Mouse (Mus musculus) B cell, adult 2 months (primary cell): ENCODE data around the gene Ssr2.
"Not testable (repeated sequence)": the region's sequence is repeated elsewhere in the genome, so short reads cannot be mapped to it uniquely, and the experiment has no call there.

Experiments
- DNase-seq, 2 experiments: peaks; one replicate each; pipeline ENCODE4 v3.0.0; 2022

Gene Ssr2

DNA sequence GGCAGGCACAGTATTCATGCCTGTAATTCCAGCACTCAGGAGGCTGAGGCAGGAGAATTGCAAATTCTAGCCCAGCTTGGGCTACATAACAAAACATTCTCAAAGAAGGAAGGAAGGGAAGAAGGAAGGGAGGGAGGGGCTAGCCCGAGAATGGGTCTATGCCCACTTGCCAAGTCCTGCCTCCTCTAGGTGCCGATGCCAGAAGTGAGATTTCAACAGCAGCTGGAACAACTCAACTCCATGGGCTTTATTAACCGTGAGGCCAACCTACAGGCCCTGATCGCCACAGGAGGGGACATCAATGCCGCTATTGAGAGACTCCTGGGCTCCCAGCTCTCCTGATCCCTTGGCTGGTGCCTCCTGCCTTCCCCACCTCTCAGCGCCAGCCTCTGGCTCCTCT lies 7.8 kb upstream of the Ssr2 start:
- no peak for DNase-seq

- no peak for DNase-seq
Observed at GRCm38 (mm10) chr3:88568615-88569014, 7.1 kb upstream of the Ssr2 start.

- no peak for DNase-seq
Observed at GRCm38 (mm10) chr3:88569093-88569492, 6.6 kb upstream of the Ssr2 start.

- DNase-seq: no peak
Observed at GRCm38 (mm10) chr3:88569694-88570093, 6.0 kb upstream of the Ssr2 start.

DNA sequence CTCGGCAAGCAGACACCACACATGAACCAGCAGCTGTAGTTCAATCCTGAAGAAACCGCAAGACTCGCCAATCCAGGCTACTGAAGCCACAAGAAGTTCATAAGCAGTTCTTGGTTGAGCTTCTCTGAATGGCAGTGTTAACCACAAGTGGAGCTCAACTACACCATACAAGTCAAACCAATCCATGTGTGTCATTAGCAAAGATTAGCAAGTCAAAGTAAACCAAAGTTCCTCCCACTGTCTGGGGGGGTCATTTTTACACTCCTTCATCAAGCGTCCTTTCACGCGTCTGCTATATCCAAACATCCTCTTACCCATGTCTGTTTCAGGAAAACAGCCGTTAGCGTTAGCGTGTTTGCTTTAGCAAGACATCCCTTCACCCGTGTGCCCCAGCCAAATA lies 5.3 kb upstream of the Ssr2 start:
- no peak for DNase-seq

GRCm38 (mm10) chr3:88571856-88572255 lies 3.8 kb upstream of the Ssr2 start:
- no peak for DNase-seq

- DNase-seq: no peak
Observed at GRCm38 (mm10) chr3:88572835-88573234, 2.8 kb upstream of the Ssr2 start.

DNA sequence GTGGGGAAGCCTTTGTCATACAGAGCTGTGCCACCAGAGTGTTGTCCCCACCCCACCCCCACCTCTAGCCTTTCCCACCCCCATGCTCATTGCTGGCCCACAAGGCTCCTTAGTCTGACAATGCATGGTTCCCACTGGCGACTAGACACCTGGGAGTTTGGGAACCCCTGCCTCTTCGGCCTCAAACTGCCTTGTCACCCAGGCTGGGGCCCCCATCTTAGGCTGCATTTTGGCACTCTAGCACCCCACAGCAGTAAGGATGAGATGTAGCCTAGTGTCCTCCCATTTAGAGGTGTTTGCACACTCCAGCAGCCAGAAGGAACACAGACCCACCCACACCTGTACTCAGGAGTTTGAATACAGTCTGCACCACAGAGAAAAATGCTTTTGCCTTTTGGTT lies 1.9 kb upstream of the Ssr2 start:
- no peak for DNase-seq

DNA sequence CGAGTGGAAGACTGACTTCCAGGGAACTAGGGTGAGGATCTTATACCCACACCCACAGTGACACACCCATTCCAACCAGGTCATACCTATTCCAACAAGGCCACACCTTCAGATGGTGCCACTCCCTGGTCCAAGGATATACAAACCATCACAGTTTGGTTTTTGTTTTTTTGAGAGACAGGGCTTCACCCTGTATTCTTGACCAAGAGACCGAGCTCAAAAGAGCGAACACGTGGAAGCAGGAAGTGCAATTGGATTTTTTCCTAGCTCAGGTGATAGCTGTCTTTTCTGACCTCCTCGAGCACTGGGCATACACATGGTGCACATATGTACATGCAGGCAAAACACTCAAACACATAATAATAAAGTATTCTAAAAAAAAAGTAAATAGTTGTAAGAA lies 2.2 kb downstream of the Ssr2 start:
- DNase-seq: not testable (repeated sequence)

- DNase-seq: no peak
Observed at GRCm38 (mm10) chr3:88578498-88579424, 3.1 kb downstream of the Ssr2 start.

- peak; percentile 75 for DNase-seq
Observed at GRCm38 (mm10) chr3:88579454-88580117, 3.9 kb downstream of the Ssr2 start.

DNA sequence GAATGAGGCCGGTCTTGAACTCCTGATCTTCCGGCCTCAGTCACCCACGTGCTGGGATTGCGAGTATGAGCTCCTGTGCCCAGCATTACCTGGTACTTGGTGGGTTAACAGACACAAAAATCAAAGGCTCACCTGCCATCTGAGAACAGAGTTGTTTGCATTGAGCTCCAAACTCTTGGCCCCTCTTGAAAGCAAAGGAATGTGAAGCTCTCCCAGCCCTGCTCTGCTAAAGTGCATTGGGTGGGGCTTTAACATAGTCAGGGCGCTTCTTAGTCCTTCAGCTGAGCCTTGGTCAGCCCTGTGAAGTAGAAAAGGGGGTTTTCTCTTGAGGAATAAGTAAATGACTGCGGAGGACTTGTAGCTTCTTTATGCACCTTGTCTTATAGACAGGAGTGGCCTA lies 10.1 kb downstream of the Ssr2 start:
- DNase-seq: no peak

- DNase-seq: no peak
Observed at GRCm38 (mm10) chr3:88586640-88587039, 11.0 kb downstream of the Ssr2 start.

DNA sequence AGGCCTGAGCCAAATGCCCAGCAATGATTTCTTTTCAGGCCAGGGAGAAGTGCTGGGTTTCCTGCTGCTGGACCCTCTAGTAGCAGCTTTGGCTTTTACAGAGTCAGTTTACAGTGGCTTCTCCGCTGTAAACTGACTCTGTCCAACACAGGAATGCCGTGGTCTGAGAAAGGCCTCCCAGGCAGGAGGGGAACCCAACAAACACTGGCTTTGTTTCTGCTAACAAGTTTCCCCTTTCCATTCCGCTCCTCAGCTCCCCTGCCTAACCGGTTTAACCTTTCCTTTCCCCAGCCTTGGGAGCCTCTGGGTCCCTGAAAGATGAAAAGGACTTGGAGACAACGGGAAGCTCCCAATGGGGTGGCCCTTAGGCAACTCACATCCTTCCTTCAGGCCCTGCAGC lies 14.6 kb downstream of the Ssr2 start:
- DNase-seq: no peak

DNA sequence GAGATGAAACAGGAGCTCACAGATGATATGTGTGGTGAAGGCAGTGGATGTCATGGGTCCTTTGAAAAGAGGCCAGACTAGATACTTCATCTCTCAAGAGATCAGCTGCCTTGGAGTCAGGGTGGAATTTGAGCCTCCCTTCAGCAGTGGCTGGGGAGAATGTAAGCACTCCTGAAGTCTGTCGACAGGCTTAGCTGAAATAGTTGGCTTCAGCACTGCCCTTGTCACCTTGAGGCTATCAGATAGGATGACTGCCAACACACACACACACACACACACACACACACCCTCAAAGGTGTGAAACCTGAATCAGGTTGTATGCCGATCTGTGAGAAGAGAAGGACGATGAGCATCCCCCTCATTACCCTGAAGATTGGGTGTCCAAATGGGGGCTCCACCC lies 15.4 kb downstream of the Ssr2 start:
- DNase-seq: no peak

DNA sequence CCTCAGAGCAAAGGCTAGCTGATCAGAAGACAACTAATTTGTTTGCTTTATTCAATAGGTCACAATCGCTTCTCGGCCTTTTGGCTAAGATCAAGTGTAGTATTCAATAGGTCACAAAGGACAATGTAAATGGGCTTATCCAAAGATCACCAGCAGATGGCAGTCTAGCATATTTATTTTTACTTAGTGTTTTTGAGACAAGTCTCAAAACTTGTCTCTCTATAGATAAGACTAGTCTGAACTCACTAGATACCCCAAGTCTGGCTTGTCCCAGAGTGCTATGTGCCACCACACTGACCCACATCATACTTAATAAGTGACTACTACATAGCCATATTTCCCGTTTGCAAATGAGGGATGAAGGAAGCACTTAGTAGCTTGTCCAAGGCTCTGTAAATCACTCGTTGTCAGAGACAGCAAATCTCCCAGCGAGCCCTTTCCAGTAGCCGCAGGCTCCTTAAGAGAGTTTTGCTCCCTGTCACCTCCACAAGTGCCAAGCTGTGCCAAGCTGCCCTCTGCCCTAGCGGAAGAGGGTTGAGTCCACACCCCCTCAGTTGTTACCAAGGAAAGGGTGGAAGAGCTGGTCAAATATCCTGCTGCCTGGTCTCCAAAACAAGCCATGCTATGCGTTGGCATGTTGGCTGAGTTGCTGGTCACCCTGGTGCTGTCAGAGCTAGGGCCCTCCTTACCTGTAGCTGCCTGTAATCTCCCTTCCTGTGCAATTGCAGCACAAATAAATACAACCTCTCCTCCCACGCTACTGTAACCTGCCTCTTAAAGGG lies 16.5 kb downstream of the Ssr2 start:
- DNase-seq: peak; percentile 71 to 74

GRCm38 (mm10) chr3:88592942-88593576 lies 17.4 kb downstream of the Ssr2 start:
- peak; percentile 76 to 80 for DNase-seq

DNA sequence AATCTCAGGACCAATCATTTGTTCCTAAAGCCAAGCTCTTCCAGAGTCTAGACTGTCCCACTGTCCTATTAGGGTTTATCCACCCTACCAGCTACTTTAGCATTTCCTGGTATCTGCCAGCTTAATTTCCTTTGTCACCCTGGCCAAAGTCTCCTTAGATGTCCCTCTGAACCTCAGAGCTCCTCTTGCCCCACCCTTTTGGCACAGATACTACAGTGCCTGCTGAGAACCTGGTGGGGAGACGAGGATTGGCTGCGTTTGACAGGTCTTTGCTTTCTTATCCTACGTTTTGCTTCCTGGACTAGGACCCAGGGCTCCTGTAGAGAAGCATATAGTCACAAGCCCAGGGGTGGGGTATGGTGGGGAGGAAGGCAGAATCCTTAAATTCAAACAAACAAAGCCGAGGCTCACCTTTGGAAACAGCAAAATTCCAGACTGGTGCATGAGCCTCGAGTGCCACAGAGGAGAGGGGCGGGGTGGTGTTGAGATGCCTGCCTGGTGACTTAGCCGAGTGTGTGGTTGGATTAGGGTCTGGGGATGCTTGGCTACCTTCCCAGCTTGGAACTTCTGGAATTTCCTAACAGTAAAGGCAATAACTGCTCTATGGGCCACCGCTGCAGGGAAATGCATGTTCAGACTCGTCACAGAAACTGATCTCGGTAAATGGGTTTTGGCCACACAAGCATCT lies 18.4 kb downstream of the Ssr2 start:
- no peak for DNase-seq

DNA sequence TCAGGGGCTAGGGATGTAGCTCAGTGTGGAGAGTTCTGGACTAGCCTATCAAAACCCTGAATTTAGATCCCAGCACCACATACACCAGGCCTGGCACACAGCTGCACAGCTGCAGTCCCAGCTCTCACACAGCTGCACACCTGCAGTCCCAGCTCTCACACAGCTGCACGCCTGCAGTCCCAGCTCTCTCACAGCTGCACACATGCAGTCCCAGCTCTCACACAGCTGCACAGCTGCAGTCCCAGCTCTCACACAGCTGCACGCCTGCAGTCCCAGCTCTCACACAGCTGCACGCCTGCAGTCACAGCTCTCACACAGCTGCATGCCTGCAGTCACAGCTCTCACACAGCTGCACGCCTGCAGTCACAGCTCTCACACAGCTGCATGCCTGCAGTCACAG lies 20.9 kb downstream of the Ssr2 start:
- not testable (repeated sequence) for DNase-seq

GRCm38 (mm10) chr3:88602466-88602865 lies 26.8 kb downstream of the Ssr2 start:
- DNase-seq: no peak

DNA sequence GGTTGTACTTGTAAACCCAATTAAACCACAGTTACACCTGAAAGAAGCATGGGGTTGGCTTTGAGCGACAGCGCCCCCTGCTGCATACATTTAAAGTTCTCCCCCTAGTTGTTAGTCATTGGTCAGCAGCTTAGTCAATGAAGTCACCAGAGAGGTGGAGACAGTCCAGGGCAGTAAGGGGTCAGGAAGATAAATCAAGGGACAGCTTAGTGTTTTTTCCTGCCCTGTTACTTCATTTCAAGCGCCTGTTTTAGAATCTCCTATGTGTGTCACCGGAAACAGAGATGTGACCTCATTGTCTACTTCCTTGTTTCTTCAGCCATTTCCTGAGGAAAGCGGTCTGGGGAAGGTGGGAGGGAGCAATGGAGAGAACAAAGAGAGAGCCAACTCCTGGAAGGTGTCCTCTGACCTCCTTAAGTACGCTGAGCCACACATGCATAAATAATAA lies 28.1 kb downstream of the Ssr2 start:
- DNase-seq: peak; percentile 84

GRCm38 (mm10) chr3:88604863-88605262 lies 29.2 kb downstream of the Ssr2 start:
- no peak for DNase-seq
